Mouse (Mus musculus): ENCODE data around the gene Mllt3.

- TF ChIP-seq CTCF (conservative IDR thresholded peaks at IDR 0.05; ENCODE audit: low read length) (no peak), POU5F1 (IDR thresholded peaks at IDR 0.05; ENCODE audit: borderline replicate concordance, low read length) (no peak), NANOG (IDR thresholded peaks at IDR 0.05; ENCODE audit: borderline replicate concordance, low read length) (no peak)
Observed at GRCm38 (mm10) chr4:87991710-87992109, 41.5 kb downstream of the Mllt3 start.
